ENCODE assay signal across 24 mouse cellular contexts in genomic region chr13:52792242-52792844, GRCm38 (mm10).
DNase-seq lines count a peak whose midpoint lies in the region; ATAC-seq and TF ChIP-seq lines count a peak whose summit lies in the region.
"Had no signal": no experiment of that assay in that cellular context is flagged by ENCODE, and none has a peak within 500 bp of the region (broad histone marks: within the 10 kb centered on the region; RNA-seq: fewer than 3 reads in every experiment).

No protein-coding gene starts in this region.

- no peak overlapping the region for H3K27ac ChIP-seq in left cerebral cortex, adult 2 months
- peak overlapping the region; percentile 23; the same call in 1 of the 2 replicates for H3K27ac ChIP-seq in CH12.LX (ENCODE audit: insufficient read depth, low read depth)
- H3K27ac ChIP-seq in kidney, embryonic 14.5 days (ENCODE audit: low read depth, low read length), result no peak overlapping the region
- H3K27ac ChIP-seq: embryonic facial prominence, embryonic 10.5 days; embryonic facial prominence, embryonic 12.5 days; forebrain, embryonic 13.5 days; forebrain, embryonic 15.5 days had no signal

- no peak for DNase-seq in left cerebral cortex, adult 2 months (ENCODE audit: extremely low spot score in 1 of 2, low spot score in 2 of 2)
- DNase-seq in left cerebral cortex, postnatal 4 days, result no peak
- DNase-seq in A20 (ENCODE audit: low read depth, low spot score) (peak; percentile 89), CH12.LX (ENCODE audit: extremely low read depth) (peak; percentile 90)
- DNase-seq in induced T-regulatory cell, adult 2 months (ENCODE audit: low read depth), result peak; percentile 38
- DNase-seq in kidney, postnatal 4 days, result no peak
- DNase-seq in layer of hippocampus, postnatal 14 days (ENCODE audit: low spot score in 2 of 2), result no peak
- DNase-seq: adrenal gland, adult 8-10 months; adrenal gland, postnatal 14 days; adrenal gland, postnatal 36 days; B cell, adult 2 months; cerebellum, adult 11-12 months; cerebellum, adult 2 months; cerebellum, adult 9-10 months; cerebellum, postnatal 10 days; cerebellum, postnatal 25 days; forebrain, postnatal 0 days had no signal

- WGBS in kidney, embryonic 14.5 days, result 93% methylated on average over 9 of the region's 9 CpGs

- peak; percentile 65 for TF ChIP-seq EP300 in CH12.LX (IDR thresholded peaks at IDR 0.05; ENCODE audit: low read length)

- dilution Hi-C loops in CH12.LX (cut with MboI; ENCODE audit: extremely low pct_ligation_motif_present, extremely low pct_unique_long_range_greater_than_20kb, low sequenced_read_pairs), result no loop called here

- H3K9me3 ChIP-seq in CH12.LX (replicated peaks; ENCODE audit: low read length), result no peaks in the 10 kb centered on the region
- no peaks in the 10 kb centered on the region for H3K9me3 ChIP-seq in kidney, embryonic 14.5 days (ENCODE audit: control insufficient read depth, low read length)
- H3K9me3 ChIP-seq: embryonic facial prominence, embryonic 10.5 days; forebrain, embryonic 13.5 days; forebrain, embryonic 15.5 days had no signal

- H3K27me3 ChIP-seq in CH12.LX (replicated peaks), result peaks cover 3% of the 10 kb centered on the region
- H3K27me3 ChIP-seq in kidney, embryonic 14.5 days (ENCODE audit: control insufficient read depth, insufficient read depth, low read length), result no peaks in the 10 kb centered on the region
- H3K27me3 ChIP-seq: embryonic facial prominence, embryonic 12.5 days; forebrain, embryonic 13.5 days; forebrain, embryonic 15.5 days had no signal

- H3K4me3 ChIP-seq in left cerebral cortex, adult 2 months, result peak overlapping the region; percentile 21; the same call in 1 of the 2 replicates
- peak overlapping the region in 2 of 3 experiments; percentile 3 to 45 for H3K4me3 ChIP-seq in CH12.LX (replicated peaks in 1 of 3; ENCODE audit: low read depth in 2 of 3, low read length in 2 of 3, poor library complexity in 1 of 3)
- no peak overlapping the region for H3K4me3 ChIP-seq in kidney, embryonic 14.5 days (ENCODE audit: low read length)
- H3K4me3 ChIP-seq: embryonic facial prominence, embryonic 10.5 days; embryonic facial prominence, embryonic 12.5 days; forebrain, embryonic 13.5 days; forebrain, embryonic 15.5 days had no signal

- 0 out of 2 replicates have a peak, but pooled peaks have one; percentile 29 for TF ChIP-seq POLR2A in CH12.LX (IDR thresholded peaks at IDR 0.05; ENCODE audit: low read depth, low read length)

- in situ Hi-C loops in CH12.LX (cut with MboI; ENCODE audit: low pct_ligation_motif_present, low pct_unique_long_range_greater_than_20kb, low sequenced_read_pairs), result loop anchor here (5.0 to 10.0 kb wide), 2 partner anchors 70 to 132 kb away; partner anchors contain the start of gene Auh

- no peak overlapping the region for H3K9ac ChIP-seq in CH12.LX (ENCODE audit: insufficient read depth, low read depth)
- H3K9ac ChIP-seq in kidney, embryonic 14.5 days (ENCODE audit: low read depth, low read length), result no peak overlapping the region
- H3K9ac ChIP-seq: embryonic facial prominence, embryonic 12.5 days; forebrain, embryonic 13.5 days; forebrain, embryonic 15.5 days; forebrain, postnatal 0 days had no signal

- TF ChIP-seq RAD21 in CH12.LX (IDR thresholded peaks at IDR 0.05; ENCODE audit: low read depth, low read length), result no peak

- intact Hi-C loops in left cerebral cortex, adult 2 months (cut with DNase I), result no loop called here
- intact Hi-C loops in left cerebral cortex, postnatal 4 days (cut with DNase I), result no loop called here

- H3K4me2 ChIP-seq in CH12.LX (ENCODE audit: insufficient read depth, low read depth, poor library complexity, severe bottlenecking), result peak overlapping the region; percentile 60; the same call in 1 of the 2 replicates
- H3K4me2 ChIP-seq in kidney, embryonic 14.5 days (replicated peaks; ENCODE audit: low read depth, low read length), result no peak overlapping the region
- H3K4me2 ChIP-seq: embryonic facial prominence, embryonic 12.5 days; forebrain, embryonic 13.5 days; forebrain, embryonic 15.5 days had no signal

- TF ChIP-seq CTCF in left cerebral cortex, adult 2 months (IDR thresholded peaks at IDR 0.05), result no peak
- TF ChIP-seq CTCF in CH12.LX (conservative IDR thresholded peaks at IDR 0.05 in 1 of 2, IDR thresholded peaks at IDR 0.05 in 1 of 2; ENCODE audit: low read depth in 2 of 2, low read length in 2 of 2), result no peak

- no peaks in the 10 kb centered on the region for H3K36me3 ChIP-seq in CH12.LX (replicated peaks in 1 of 2; ENCODE audit: control insufficient read depth in 1 of 2, insufficient read depth in 1 of 2, low read length in 1 of 2)
- H3K36me3 ChIP-seq in kidney, embryonic 14.5 days (ENCODE audit: control insufficient read depth, insufficient read depth, low read length), result no peaks in the 10 kb centered on the region
- H3K36me3 ChIP-seq: embryonic facial prominence, embryonic 10.5 days; embryonic facial prominence, embryonic 12.5 days; forebrain, embryonic 15.5 days had no signal

- no peaks in the 10 kb centered on the region for H3K79me2 ChIP-seq in CH12.LX (replicated peaks; ENCODE audit: control insufficient read depth, extremely low read depth, insufficient read depth, poor library complexity, severe bottlenecking)

- no peak for ATAC-seq in kidney, embryonic 14.5 days (ENCODE audit: low FRiP score, low TSS enrichment)
- ATAC-seq: activated CD4-positive, CD25-positive, alpha-beta regulatory T cell, adult 4 months; CD4-positive, CD25-positive, alpha-beta regulatory T cell, adult 4 months; forebrain, embryonic 13.5 days; forebrain, embryonic 15.5 days; forebrain, postnatal 0 days had no signal

- peaks cover 21 to 59% of the 10 kb centered on the region in 2 experiments for H3K4me1 ChIP-seq in CH12.LX (ENCODE audit: control insufficient read depth in 1 of 2, insufficient read depth in 2 of 2)
- H3K4me1 ChIP-seq in kidney, embryonic 14.5 days (ENCODE audit: control insufficient read depth, insufficient read depth, low read length), result no peaks in the 10 kb centered on the region
- H3K4me1 ChIP-seq: embryonic facial prominence, embryonic 10.5 days; embryonic facial prominence, embryonic 12.5 days; forebrain, embryonic 13.5 days; forebrain, embryonic 15.5 days had no signal

TF ChIP-seq in CH12.LX, 34 proteins besides CTCF, POLR2A, EP300 and RAD21:
- TF ChIP-seq RCOR1 (conservative IDR thresholded peaks at IDR 0.05; ENCODE audit: low read depth, low read length) (no peak), ELF1 (IDR thresholded peaks at IDR 0.05; ENCODE audit: low read depth, low read length) (peak; percentile 63), BHLHE40 (IDR thresholded peaks at IDR 0.05; ENCODE audit: low read depth, low read length) (peak; percentile 37; the same call in 1 of the 2 replicates), MAFK (IDR thresholded peaks at IDR 0.05; ENCODE audit: insufficient replicate concordance, low read length) (no peak), IRF4 (IDR thresholded peaks at IDR 0.05; ENCODE audit: low read depth, low read length) (peak; percentile 73), JUN (IDR thresholded peaks at IDR 0.05; ENCODE audit: insufficient read depth, low read depth, low read length) (no peak), UBTF (IDR thresholded peaks at IDR 0.05; ENCODE audit: low read depth, low read length) (no peak), MAX (IDR thresholded peaks at IDR 0.05; ENCODE audit: low read length) (no peak), JUND (conservative IDR thresholded peaks at IDR 0.05; ENCODE audit: low read depth, low read length) (no peak; the same call in 1 of the 2 replicates), CHD1 (IDR thresholded peaks at IDR 0.05; ENCODE audit: low read depth, low read length) (no peak), CHD2 (IDR thresholded peaks at IDR 0.05; ENCODE audit: low read length) (no peak), MAZ (IDR thresholded peaks at IDR 0.05; ENCODE audit: low read depth, low read length) (0 out of 2 replicates have a peak, but pooled peaks have one; percentile 14), MYC (IDR thresholded peaks at IDR 0.05; ENCODE audit: low read depth, low read length) (peak; percentile 36; the same call in 1 of the 2 replicates), KAT2A (IDR thresholded peaks at IDR 0.05; ENCODE audit: insufficient replicate concordance, low read length) (no peak), SIN3A (IDR thresholded peaks at IDR 0.05; ENCODE audit: low read length) (peak; percentile 32; the same call in 1 of the 2 replicates), ETS1 (conservative IDR thresholded peaks at IDR 0.05; ENCODE audit: low read depth, low read length) (0 out of 2 replicates have a peak, but pooled peaks have one; percentile 14), TBP (conservative IDR thresholded peaks at IDR 0.05; ENCODE audit: low read depth, low read length) (peak; percentile 44; the same call in 1 of the 2 replicates), USF2 (conservative IDR thresholded peaks at IDR 0.05; ENCODE audit: low read depth, low read length) (no peak), TCF12 (IDR thresholded peaks at IDR 0.05; ENCODE audit: low read depth, low read length) (peak; percentile 17; the same call in 1 of the 2 replicates), PAX5 (IDR thresholded peaks at IDR 0.05; ENCODE audit: low read length) (no peak), HCFC1 (IDR thresholded peaks at IDR 0.05; ENCODE audit: low read depth, low read length) (peak; percentile 31; the same call in 1 of the 2 replicates), MEF2A (IDR thresholded peaks at IDR 0.05; ENCODE audit: borderline replicate concordance, low read depth, low read length) (peak; percentile 61; the same call in 1 of the 2 replicates), MXI1 (IDR thresholded peaks at IDR 0.05; ENCODE audit: low read depth, low read length) (no peak), ZMIZ1 (IDR thresholded peaks at IDR 0.05; ENCODE audit: low read depth, low read length) (no peak), NRF1 (IDR thresholded peaks at IDR 0.05; ENCODE audit: low read depth, low read length) (no peak)

Comparison
In these comparisons a context has a peak if more than half of its experiments do, and no peak if none do; other contexts are left out.
1. DNase-seq: peak in A20 (single experiment), CH12.LX (single experiment) and induced T-regulatory cell, adult 2 months (single experiment); none in left cerebral cortex, adult 2 months (0 of 2), left cerebral cortex, postnatal 4 days (single experiment), kidney, postnatal 4 days (0 of 2) and layer of hippocampus, postnatal 14 days (0 of 2).